Mouse (Mus musculus): ENCODE measurements around the gene Fastkd5.

DNA sequence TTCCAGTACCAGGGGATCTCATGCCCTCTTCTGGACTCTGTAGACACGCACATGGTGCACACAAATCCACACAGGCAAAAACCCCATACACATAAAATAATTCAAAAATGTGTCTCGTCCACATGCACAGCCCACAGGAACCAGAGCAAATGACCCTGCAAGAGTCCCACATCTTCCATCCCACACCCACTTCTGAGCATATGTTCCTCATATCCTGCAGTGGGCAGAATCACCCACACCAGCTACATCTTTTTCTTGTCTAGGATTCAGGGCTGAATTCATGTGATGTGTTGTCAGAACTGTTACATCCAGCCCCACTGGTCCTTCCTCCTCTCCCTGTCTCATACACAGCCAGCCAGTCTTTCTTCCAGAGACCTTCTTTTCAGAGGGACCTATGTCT is 23.5 kb upstream of the Fastkd5 start:
- TF ChIP-seq CTCF (IDR thresholded peaks at IDR 0.05; ENCODE audit: borderline replicate concordance, control insufficient read depth, extremely low read depth, insufficient read depth, low read length, poor library complexity) = no peak
- TF ChIP-seq POLR2A (IDR thresholded peaks at IDR 0.05; ENCODE audit: control insufficient read depth, extremely low read depth, insufficient read depth, low read length, poor library complexity) = no peak

Data from thymus, adult 2 months (tissue).